Mouse (Mus musculus) forebrain, embryonic 12.5 days (tissue): ENCODE data around the gene Fyn. TPM values are rescaled to one million over a fixed set of nuclear protein-coding genes. Genes with fewer than 3 reads are reported as not detected.

Experiments used
- ATAC-seq: fragments of 200-750 bp; cut with Nextera tagmentation; 2 replicates; pipeline ENCODE4 v1.8.0; 2017; ENCODE audit warnings: moderate TSS enrichment; ENCODE audit not compliant: low FRiP score
- H3K27ac ChIP-seq: fragments of 300-500 bp; sonication (generic); 2 replicates; pipeline ENCODE4 v1.5.1; 2016; ENCODE audit warnings: mild to moderate bottlenecking
- H3K27me3 ChIP-seq: fragments of 300-500 bp; sonication (generic); 2 replicates; pipeline ENCODE4 v1.6.1; 2016; ENCODE audit warnings: mild to moderate bottlenecking
- H3K36me3 ChIP-seq: fragments of 300-500 bp; sonication (generic); replicated peaks from 2 replicates; pipeline ENCODE4 v1.6.1; 2016; ENCODE audit warnings: mild to moderate bottlenecking
- H3K4me1 ChIP-seq: fragments of 300-500 bp; sonication (generic); 2 replicates; pipeline ENCODE4 v1.6.1; 2016
- H3K4me2 ChIP-seq: fragments of 300-500 bp; sonication (generic); 2 replicates; pipeline ENCODE4 v1.6.1; 2016; ENCODE audit warnings: mild to moderate bottlenecking, moderate library complexity
- H3K4me3 ChIP-seq: fragments of 300-500 bp; sonication (generic); replicated peaks from 2 replicates; pipeline ENCODE4 v1.5.1; 2016; ENCODE audit warnings: mild to moderate bottlenecking
- H3K9ac ChIP-seq: fragments of 300-500 bp; sonication (generic); 2 replicates; pipeline ENCODE4 v1.6.1; 2016; ENCODE audit warnings: mild to moderate bottlenecking
- H3K9me3 ChIP-seq: fragments of 300-500 bp; sonication (generic); 2 replicates; pipeline ENCODE4 v1.6.1; 2016
- WGBS: fragments of 180-500 bp; shearing (Covaris S2); methylation state at CpG from one replicate; pipeline ENCODE4 v1.1.7; 2016; 5-methylcytosine and 5-hydroxymethylcytosine counted together
- polyA plus RNA-seq: library from polyadenylated mRNA; unstranded; fragments of >200 nt; fragmentation: Nextera tagmentation; extraction: Ambion mirVana; gene quantifications from 2 replicates; pipeline ENCODE4 v1.2.1, GENCODE M21; 2016

The Fyn gene
- polyA plus RNA-seq, 1 experiment from 2014 or later = 63.4 TPM

DNA sequence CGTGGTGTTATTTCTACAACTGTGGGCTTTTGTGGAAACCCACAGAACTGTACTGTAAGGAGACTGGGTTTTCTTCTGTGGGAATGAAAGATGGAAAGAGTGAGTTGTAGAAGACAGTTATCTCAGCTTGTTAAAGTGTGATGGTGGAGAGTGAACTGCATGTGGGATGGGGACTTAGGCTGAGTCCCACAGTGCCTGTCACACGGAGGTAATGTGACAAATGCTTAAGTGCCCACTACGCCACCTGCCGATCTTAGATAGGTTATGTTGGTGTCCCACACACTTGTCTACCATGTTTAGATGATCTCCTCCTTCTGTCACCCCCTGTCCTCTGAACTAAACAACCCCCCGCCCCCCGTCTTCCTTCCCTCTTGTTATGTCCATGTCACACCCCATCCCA lies 88.1 kb downstream of the Fyn start:
- Histone ChIP-seq H3K9ac (no peak overlapping the region), H3K27ac (no peak overlapping the region), H3K4me3 (no peak overlapping the region), H3K36me3 (no peaks in the 10 kb centered on the region), H3K27me3 (no peaks in the 10 kb centered on the region), H3K4me2 (no peak overlapping the region), H3K4me1 (peaks cover 60% of the 10 kb centered on the region), H3K9me3 (no peaks in the 10 kb centered on the region)
- ATAC-seq = no peak
- 88% methylated on average over 6 of the region's 6 CpGs for WGBS

- 88% methylated on average over 11 of the region's 11 CpGs for WGBS
- no peak overlapping the region for H3K27ac ChIP-seq
- no peak overlapping the region for H3K4me2 ChIP-seq
- H3K4me3 ChIP-seq = no peak overlapping the region
- peaks cover 60% of the 10 kb centered on the region for H3K4me1 ChIP-seq
- no peak for ATAC-seq
- H3K27me3 ChIP-seq = no peaks in the 10 kb centered on the region
- H3K9me3 ChIP-seq = no peaks in the 10 kb centered on the region
- no peak overlapping the region for H3K9ac ChIP-seq
- no peaks in the 10 kb centered on the region for H3K36me3 ChIP-seq
These were observed 88.6 kb downstream of the Fyn start for GRCm38 (mm10) chr10:39457281-39457680.

GRCm38 (mm10) chr10:39458766-39459699 lies 90.4 kb downstream of the Fyn start:
- Histone ChIP-seq H3K4me2 (no peak overlapping the region), H3K27me3 (no peaks in the 10 kb centered on the region), H3K4me1 (peaks cover 66% of the 10 kb centered on the region), H3K9me3 (no peaks in the 10 kb centered on the region), H3K36me3 (no peaks in the 10 kb centered on the region), H3K9ac (no peak overlapping the region), H3K4me3 (no peak overlapping the region), H3K27ac (peak overlapping the region; percentile 33)
- ATAC-seq = 0 out of 2 replicates have a peak, but pooled peaks have one; percentile 25
- WGBS = 72% methylated on average over 13 of the region's 13 CpGs

- WGBS = 49% methylated on average over 2 of the region's 2 CpGs
- no peak overlapping the region for H3K27ac ChIP-seq
- H3K36me3 ChIP-seq = no peaks in the 10 kb centered on the region
- no peaks in the 10 kb centered on the region for H3K27me3 ChIP-seq
- H3K4me2 ChIP-seq = no peak overlapping the region
- peaks cover 68% of the 10 kb centered on the region for H3K4me1 ChIP-seq
- H3K9ac ChIP-seq = no peak overlapping the region
- no peak for ATAC-seq
- H3K4me3 ChIP-seq = no peak overlapping the region
- H3K9me3 ChIP-seq = no peaks in the 10 kb centered on the region
These were observed 92.0 kb downstream of the Fyn start for GRCm38 (mm10) chr10:39460621-39461020.

- H3K4me1 ChIP-seq = peaks cover 68% of the 10 kb centered on the region
These were observed 93.3 kb downstream of the Fyn start for GRCm38 (mm10) chr10:39461909-39462308.

DNA sequence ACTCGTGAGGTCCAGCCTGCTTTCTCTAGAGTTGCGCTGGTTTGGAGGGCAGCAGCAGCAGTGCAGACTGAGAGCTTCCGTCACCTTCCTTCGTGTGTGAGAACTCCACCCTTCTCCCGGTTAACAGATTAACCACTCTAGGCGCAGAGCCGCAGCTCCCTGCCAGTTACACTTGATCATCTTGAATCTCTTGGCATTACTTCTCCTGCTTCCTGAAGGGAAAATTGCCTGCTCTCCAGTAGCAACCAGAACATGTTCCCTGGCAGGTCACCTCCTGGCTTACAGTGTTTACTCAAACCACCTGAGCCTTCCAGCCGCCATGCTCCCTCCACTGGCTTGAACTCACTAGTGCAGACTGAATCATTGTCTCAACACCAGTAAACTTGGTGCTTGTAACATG lies 94.1 kb downstream of the Fyn start:
- no peaks in the 10 kb centered on the region for H3K27me3 ChIP-seq
- H3K4me3 ChIP-seq = no peak overlapping the region
- no peaks in the 10 kb centered on the region for H3K9me3 ChIP-seq
- ATAC-seq = no peak
- WGBS = 73% methylated on average over 8 of the region's 8 CpGs
- H3K9ac ChIP-seq = no peak overlapping the region
- peak overlapping the region; percentile 63 for H3K27ac ChIP-seq
- peaks cover 60% of the 10 kb centered on the region for H3K4me1 ChIP-seq
- H3K36me3 ChIP-seq = no peaks in the 10 kb centered on the region
- no peak overlapping the region for H3K4me2 ChIP-seq

More at GRCm38 (mm10) chr10:39461909-39462308, 93.3 kb downstream of the Fyn start:
- H3K4me2 ChIP-seq = no peak overlapping the region
- H3K9ac ChIP-seq = no peak overlapping the region
- peak; percentile 44; the same call in 1 of the 2 replicates for ATAC-seq
- H3K9me3 ChIP-seq = no peaks in the 10 kb centered on the region
- peak overlapping the region; percentile 59 for H3K27ac ChIP-seq
- H3K36me3 ChIP-seq = no peaks in the 10 kb centered on the region
- H3K27me3 ChIP-seq = no peaks in the 10 kb centered on the region
- WGBS = 39% methylated on average over 5 of the region's 5 CpGs
- no peak overlapping the region for H3K4me3 ChIP-seq

DNA sequence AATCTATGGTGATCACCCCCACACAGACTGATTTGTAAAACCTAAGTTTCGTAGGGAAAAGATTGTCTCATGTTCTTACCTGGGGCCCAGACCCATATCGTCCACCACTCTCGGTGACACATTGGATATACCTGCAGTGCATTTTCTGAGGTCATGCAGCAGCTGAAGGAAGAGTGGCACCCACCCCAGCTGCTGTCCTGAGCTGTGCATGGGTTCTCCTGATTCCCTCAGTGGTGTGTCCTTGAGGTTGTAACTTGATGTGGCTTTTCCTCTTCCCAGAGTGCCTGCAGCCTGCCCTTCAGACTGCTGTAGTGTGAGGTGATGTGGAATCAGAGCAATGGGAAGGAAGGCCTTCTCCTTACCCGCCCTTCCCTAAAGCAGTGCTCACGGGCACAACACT lies 95.7 kb downstream of the Fyn start:
- no peak overlapping the region for H3K4me2 ChIP-seq
- no peak overlapping the region for H3K9ac ChIP-seq
- ATAC-seq = no peak
- H3K27me3 ChIP-seq = no peaks in the 10 kb centered on the region
- H3K27ac ChIP-seq = no peak overlapping the region
- H3K4me3 ChIP-seq = no peak overlapping the region
- no peaks in the 10 kb centered on the region for H3K9me3 ChIP-seq
- H3K36me3 ChIP-seq = no peaks in the 10 kb centered on the region
- H3K4me1 ChIP-seq = peaks cover 44% of the 10 kb centered on the region
- 93% methylated on average over 5 of the region's 5 CpGs for WGBS

DNA sequence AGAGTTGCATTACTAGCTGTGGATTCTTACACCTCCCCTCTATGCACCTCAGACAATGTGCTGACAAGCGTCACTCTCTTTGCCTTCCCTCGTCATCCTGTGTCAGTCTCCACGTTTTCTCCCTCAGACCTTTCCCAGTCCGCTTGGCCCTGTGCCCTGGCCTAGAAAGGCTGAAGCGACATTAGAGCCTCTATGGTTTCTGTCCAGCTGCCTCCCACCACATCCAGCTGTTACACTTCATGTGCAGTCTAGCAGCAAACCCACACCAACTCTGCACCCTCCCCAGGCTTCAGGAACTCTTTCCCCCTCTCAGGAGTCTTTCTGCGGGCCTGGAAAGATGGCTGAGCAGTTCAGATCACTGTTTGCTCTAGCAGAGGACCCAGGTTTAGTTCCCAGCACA lies 98.7 kb downstream of the Fyn start:
- no peaks in the 10 kb centered on the region for H3K9me3 ChIP-seq

GRCm38 (mm10) chr10:39467821-39468220 lies 99.2 kb downstream of the Fyn start:
- ATAC-seq = no peak
- WGBS = 92% methylated on average over 7 of the region's 7 CpGs

More for the DNA sequence above, 98.7 kb downstream of the Fyn start:
- H3K4me2 ChIP-seq = no peak overlapping the region
- ATAC-seq = no peak
- H3K4me1 ChIP-seq = peaks cover 37% of the 10 kb centered on the region
- H3K27ac ChIP-seq = no peak overlapping the region
- no peak overlapping the region for H3K4me3 ChIP-seq
- no peaks in the 10 kb centered on the region for H3K27me3 ChIP-seq
- WGBS = 81% methylated on average over 6 of the region's 6 CpGs
- no peaks in the 10 kb centered on the region; the same call in none of the 2 replicates for H3K36me3 ChIP-seq
- no peak overlapping the region for H3K9ac ChIP-seq

GRCm38 (mm10) chr10:39468576-39468975 lies 99.9 kb downstream of the Fyn start:
- no peak overlapping the region for H3K27ac ChIP-seq

More at GRCm38 (mm10) chr10:39467821-39468220, 99.2 kb downstream of the Fyn start:
- no peak overlapping the region for H3K4me3 ChIP-seq
- no peaks in the 10 kb centered on the region for H3K27me3 ChIP-seq
- H3K4me2 ChIP-seq = no peak overlapping the region
- H3K36me3 ChIP-seq = no peaks in the 10 kb centered on the region; the same call in none of the 2 replicates
- H3K9ac ChIP-seq = no peak overlapping the region
- no peaks in the 10 kb centered on the region for H3K9me3 ChIP-seq
- no peak overlapping the region for H3K27ac ChIP-seq
- peaks cover 34% of the 10 kb centered on the region for H3K4me1 ChIP-seq

DNA sequence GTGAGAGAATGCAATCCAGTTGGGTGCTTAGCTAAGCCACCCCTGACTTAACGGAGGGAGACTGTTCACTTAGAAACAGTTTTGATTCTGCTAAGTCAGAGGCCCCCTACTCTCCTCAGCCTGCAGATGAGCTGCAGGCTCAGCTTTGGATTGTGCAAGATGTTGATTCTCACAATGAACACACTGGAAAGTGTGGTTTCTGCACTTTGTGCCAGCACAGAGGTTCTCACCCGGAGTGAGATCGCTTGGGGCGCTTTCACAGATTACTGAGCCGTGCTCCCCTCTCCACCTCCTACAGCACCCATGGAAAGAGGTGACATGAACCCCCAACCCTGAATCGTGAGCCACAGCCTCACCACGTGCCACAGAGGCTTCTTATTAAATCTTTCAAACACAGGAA lies 100.7 kb downstream of the Fyn start:
- no peak overlapping the region for H3K4me2 ChIP-seq
- H3K36me3 ChIP-seq = no peaks in the 10 kb centered on the region; the same call in none of the 2 replicates
- peaks cover 30% of the 10 kb centered on the region for H3K4me1 ChIP-seq
- no peaks in the 10 kb centered on the region for H3K9me3 ChIP-seq
- ATAC-seq = no peak
- 84% methylated on average over 7 of the region's 7 CpGs for WGBS
- H3K9ac ChIP-seq = no peak overlapping the region
- H3K4me3 ChIP-seq = no peak overlapping the region
- no peak overlapping the region for H3K27ac ChIP-seq
- no peaks in the 10 kb centered on the region for H3K27me3 ChIP-seq

More at GRCm38 (mm10) chr10:39468576-39468975, 99.9 kb downstream of the Fyn start:
- H3K9me3 ChIP-seq = no peaks in the 10 kb centered on the region
- no peak overlapping the region for H3K9ac ChIP-seq
- no peak overlapping the region for H3K4me2 ChIP-seq
- no peak for ATAC-seq
- no peaks in the 10 kb centered on the region for H3K27me3 ChIP-seq
- 86% methylated on average over 3 of the region's 3 CpGs for WGBS
- peaks cover 31% of the 10 kb centered on the region for H3K4me1 ChIP-seq
- H3K36me3 ChIP-seq = no peaks in the 10 kb centered on the region; the same call in none of the 2 replicates
- H3K4me3 ChIP-seq = no peak overlapping the region

GRCm38 (mm10) chr10:39470321-39470720 lies 101.7 kb downstream of the Fyn start:
- no peak overlapping the region for H3K9ac ChIP-seq
- WGBS = 83% methylated on average over 7 of the region's 7 CpGs
- no peak overlapping the region for H3K4me3 ChIP-seq
- H3K27me3 ChIP-seq = no peaks in the 10 kb centered on the region
- H3K36me3 ChIP-seq = no peaks in the 10 kb centered on the region; the same call in none of the 2 replicates
- ATAC-seq = no peak
- no peak overlapping the region for H3K4me2 ChIP-seq
- H3K27ac ChIP-seq = no peak overlapping the region
- H3K4me1 ChIP-seq = peaks cover 26% of the 10 kb centered on the region
- no peaks in the 10 kb centered on the region for H3K9me3 ChIP-seq
